Mouse (Mus musculus): Measurements from ENCODE around the gene Ciapin1.

Gene Ciapin1

DNA sequence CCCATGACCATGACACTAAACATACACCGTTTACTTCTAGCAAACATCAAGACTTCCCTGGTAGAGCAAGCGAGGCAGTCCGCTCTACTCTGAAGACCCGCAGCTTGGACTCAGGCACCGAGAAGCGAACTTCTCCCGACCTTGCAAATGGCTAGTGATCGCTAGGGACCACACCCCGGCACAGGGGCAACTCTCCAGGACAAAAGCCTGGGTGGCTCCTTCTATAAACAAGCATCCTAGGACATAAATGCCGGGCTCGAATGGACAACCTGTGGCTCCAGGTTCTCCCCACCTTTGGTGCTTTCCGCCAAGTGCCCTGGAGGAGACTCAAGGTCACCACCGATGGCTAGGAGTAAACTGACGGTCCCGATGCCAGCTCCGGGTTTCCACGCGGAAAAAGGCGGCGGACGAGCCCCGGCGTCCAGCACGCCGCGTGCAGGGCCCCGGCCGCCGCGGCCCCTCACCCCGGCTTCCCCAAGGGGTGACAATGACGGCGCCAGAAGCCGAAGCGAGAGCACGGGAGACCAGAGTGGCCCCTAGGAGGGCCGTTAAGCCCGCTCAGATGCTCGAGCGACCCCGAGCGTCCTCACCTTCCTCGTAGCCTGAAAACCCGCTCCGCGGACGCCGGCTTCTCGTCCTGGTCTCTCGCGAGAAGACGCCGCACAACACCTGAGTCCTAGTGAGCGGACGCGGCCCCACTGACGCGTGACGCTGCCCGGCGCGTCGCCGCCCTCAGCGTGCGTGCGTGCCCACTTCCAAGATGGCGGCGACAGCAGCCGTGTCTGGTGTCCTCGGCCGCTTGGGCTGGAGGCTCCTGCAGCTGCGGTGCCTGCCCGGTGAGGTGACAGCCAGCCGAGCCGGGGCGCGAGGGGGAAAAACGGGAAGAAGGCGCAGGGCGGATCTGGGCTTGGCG, at the start of gene Ciapin1, which contains the start of gene Coq9:
Gene Ciapin1 (minus strand): TSS at position 697 of the 913 bp plus-strand sequence.
Gene Coq9 (plus strand): TSS at position 660 of the 913 bp plus-strand sequence.
- DNase-seq (ENCODE audit: low read depth) = peak; percentile 96

DNA sequence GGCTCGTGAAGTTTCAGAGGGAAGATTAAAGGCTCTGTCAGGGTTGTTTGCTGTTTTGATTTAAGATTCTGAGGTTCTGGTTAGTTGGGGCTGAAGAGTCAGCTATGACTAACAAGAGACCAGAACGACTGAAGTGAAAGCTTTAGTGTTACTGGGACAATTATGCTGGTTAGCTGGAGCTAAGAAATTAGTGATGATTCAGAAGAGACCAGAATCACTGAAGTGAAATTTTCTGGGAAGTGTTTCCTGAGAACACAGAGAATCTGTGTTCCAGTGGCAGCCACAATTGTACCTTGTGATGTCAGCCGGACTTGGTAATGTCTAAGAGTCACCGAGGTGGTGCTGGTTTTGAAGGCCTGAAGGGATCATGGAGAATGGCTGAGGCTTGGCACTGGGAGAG, 42.6 kb upstream of the Ciapin1 start:
- DNase-seq (ENCODE audit: low read depth) = no peak

DNA sequence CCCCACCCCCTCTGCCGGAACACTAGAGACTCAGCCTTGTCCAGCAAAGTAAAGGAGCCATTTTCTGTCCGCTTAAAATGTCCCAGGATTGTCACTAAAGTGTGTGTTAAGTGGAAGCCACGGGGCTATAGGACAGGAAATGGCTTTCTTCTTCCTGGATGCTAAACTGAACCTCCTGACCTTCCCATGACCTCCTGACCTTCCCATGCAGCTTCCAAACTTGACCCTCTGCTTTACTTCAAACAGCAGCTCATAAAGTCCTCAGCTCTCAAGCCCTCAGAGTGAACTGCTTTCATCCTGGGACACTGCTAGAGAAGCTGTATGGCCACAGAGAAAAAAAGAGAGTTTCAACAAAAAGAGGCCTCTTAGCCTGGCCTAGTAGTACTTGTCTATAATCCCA, 38.7 kb upstream of the Ciapin1 start:
- no peak for DNase-seq (ENCODE audit: low read depth)

DNA sequence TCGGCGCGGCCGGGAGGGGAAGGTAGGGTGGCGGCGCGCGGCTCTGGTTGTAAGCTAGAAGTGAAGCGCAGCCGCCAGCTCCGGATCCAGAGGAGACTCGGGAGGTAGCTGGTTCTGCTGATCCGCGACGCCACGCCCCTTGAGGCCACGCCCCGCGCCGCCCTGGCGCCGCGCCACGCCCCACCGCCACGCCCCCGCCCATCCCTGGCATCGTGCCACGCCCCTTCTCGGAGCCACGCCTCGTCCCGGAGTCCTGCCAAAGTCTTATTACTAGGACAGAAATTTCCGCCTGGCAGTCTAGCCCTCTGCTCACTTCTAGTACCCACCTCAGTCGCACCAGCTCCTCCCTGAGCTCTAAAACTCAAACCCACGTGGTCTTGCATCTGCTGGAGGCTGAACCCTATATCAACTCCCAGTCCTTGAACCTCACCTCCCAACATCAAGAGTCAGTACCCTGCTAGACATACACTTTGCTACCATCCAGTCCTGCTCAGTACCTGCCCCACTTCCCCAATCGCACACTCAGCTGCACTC, 38.1 kb upstream of the Ciapin1 start, which contains the start of gene Dok4:
Gene Dok4 (minus strand): TSS at position 134 of the 534 bp plus-strand sequence.
- DNase-seq (ENCODE audit: low read depth) = peak; percentile 61

DNA sequence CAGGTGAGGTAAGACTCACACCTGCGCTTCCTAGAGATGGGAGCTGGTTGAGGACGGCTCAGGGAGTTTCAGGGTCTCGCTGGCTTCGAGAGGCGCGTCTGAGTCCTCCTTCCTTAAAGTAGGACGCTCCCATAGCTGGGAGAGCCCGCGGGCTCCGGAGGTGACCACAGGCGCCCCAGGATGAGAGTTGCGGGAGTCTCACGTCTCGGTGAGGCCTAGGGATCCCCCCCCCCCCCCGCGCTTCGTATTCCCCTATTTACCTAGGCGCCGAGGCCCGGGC, 37.7 kb upstream of the Ciapin1 start:
- DNase-seq (ENCODE audit: low read depth) = no peak

DNA sequence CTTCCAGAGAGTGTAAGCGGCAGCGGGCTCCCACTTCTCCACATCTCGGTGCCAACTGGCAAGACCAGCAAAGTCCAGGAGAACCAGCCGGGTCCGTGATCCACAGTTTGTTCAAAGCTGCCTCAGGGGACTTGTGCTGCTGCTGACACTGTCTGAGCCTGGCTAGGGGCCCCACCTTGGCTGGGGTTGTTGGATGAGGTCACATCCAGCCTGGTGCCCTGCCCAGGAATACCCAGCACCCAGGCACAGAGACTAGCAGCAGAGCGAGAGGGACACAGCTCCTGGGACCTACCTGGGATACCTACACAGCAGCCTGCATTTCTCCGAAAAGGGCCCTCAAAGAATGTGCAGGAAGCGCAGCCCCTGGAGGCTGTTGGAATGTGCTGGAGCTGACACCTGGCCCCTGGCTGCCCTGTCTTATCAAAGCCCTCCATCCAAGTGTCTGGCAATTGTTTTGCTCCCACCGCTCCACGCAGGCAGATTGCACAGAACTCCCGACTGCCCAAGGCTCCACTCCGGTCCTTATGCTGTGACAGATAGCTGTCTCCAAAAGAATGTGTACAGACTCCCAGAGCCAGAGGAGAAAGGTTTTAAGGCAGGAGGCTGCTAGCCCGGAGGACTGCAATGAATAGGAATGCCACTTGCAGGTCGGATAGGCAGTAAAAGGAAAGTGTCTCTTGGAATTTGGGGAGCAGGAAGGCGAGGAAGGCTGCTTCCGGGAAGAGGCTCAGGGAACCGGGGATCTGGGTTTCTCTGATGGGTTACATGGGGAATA, 37.1 kb upstream of the Ciapin1 start:
- no peak for DNase-seq (ENCODE audit: low read depth)

DNA sequence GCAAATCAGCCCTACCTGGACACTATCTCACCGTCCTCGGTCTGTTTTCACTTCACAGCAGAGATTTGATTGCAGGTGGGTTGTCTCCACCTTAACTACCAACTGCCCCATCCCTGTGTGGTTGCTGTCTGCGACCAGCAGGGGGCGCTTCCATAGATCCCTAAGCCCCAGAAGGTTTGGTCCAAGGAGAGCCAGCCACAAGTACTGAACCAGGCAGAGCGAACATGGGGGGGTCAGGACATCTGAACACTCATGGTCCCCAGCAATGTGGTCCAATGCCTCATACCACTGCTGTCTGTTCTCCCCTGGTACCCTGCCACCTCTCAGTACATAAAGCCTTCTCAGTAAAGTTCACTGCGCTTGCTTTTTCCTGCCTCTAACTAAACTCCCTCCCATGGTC, 36.2 kb upstream of the Ciapin1 start:
- DNase-seq (ENCODE audit: low read depth) = peak; percentile 74

DNA sequence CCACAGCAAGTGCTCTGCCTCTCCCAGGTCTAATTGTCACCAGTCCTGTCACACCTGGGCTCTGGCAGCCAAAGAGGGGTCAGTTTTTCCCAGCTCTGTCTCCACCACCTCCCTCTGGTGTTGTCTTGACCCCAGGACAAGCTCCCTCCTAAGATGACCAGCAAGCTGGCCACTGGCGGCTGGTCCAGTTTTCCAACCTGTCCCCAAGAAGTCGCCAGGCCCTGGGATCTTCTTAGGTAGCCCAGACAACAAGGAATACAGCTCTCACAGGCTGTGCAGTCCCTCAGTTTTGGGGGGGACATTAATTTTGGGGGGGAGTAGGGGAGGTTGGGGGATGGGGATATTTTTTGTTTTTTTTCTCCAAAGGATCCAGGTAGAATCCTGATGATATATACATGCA, 34.4 kb upstream of the Ciapin1 start:
- DNase-seq (ENCODE audit: low read depth) = no peak

DNA sequence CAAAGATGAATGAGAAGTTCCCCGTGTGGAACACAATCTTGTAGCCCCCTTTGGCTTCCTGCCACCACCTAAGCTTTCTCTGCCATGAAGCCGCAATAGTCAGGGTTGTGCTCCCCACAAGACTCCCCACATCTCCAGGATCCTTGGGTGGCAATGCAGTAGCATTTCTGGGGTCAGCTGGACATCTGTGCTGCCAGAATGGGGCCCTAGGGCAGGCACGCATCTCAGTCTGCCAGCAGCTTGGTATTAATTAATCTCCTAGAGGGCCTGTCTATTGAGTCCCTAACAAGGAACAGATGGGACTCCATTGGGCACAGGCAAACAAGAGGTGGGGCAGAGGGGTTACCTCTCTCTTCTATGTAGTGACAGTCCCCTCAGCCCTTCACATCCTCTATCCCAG, 34.0 kb upstream of the Ciapin1 start:
- DNase-seq (ENCODE audit: low read depth) = no peak

DNA sequence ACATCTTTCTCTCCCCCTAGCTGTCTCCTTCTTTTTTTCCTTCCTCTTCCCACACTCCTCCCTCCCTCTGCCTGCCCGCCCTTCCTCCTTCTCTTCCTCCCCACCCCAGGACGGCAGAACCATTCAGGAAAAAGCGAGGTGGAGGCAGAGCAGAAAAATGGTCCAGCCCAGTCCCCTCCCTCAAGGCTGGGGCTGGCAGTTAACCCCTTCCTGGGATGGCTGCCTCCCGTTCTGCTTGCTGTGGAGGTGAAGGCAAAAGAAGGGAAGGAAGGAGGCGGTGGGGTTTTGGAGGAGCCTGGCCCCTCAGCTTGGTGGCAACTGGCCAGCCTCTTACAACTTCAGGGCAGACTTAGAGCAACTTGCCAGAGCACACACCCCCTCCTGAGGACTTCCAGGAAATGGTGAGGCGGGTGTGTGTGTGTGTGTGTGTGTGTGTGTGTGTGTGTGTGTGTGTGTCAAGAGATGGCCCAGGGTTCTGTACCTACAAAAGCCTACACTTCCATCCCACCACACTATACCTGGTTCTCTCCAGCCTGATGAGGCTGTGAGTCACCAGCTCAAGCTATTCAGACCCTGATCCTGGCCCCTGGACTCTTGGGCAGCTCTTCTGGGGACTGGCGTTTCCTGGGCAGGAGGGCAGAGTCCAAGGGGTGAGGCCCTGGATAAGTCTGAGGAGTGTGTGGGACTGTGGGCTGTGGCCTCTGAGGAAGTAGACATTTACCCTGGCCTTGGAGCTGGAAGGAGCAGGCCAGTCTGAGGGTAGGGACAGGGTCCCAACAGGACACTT, 33.1 kb upstream of the Ciapin1 start:
- no peak for DNase-seq (ENCODE audit: low read depth)

DNA sequence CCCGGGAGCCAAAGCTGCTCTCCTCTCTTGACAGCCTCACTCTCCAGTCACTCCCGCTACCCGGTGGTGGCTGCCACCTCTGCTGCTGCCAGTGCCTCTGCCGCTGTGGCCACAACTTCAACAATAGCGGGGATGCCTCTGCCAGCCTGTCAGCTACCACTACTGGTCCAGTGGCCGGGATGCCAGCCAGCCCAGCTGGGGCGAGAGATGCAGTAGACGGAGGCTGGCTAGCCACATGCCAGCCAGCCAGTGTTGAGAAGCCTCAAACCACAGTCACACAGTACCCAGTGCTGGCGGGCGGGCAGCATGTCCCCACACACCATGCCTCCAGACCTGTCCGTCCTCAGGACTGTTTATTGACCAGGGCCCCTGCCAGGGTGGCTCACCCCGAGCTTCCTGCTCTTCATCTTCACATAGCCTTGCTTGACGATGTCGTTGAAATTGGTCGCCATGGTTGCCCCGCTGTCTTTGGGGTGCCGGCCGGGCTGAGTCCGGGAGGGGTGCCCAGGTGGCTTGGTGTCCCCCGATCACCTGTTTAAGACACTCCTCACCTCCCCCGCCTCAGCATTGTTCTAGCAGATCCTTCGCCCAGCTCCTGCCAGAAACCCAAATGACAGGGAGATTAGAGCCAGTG, 32.4 kb upstream of the Ciapin1 start:
- no peak for DNase-seq (ENCODE audit: low read depth)

DNA sequence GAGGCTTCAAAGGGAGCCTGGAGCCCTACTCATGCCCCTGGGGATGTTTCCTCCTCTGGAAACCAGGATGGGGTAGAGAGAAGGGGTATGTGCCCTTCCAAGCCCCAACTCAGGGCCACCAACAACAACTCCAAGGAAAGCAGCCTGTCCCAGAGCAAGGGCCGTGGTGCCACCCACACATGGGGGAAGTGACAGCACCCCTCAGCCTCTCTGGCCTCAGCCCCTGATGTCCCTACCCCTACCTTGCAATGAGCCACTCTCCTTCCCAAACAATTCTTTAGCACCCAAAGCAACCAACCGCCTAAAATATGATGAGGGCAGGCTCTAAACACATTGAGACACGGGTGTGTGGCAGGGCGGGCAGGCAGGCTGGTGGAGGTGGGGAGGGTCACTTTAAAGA, 31.8 kb upstream of the Ciapin1 start:
- no peak for DNase-seq (ENCODE audit: low read depth)

DNA sequence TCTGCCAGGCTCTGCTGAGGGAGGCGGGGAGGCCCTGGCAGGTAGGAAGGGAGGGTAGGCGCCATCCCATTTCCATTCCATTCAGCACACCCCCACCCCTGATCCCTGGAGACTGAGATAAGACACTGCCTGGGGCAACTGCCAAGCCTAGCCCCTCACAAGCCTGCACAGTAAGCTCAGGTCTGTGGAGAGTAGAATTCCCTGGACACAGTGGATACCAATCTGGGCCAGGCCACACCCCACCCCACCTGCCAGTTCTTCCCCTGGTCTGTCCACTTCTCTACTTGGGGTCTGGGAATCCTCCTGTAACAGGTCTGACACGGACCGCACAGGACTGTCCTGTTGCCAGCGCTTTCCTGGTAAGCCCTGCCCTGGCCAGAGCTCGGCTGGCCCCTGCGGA, 31.0 kb upstream of the Ciapin1 start:
- DNase-seq (ENCODE audit: low read depth) = no peak

DNA sequence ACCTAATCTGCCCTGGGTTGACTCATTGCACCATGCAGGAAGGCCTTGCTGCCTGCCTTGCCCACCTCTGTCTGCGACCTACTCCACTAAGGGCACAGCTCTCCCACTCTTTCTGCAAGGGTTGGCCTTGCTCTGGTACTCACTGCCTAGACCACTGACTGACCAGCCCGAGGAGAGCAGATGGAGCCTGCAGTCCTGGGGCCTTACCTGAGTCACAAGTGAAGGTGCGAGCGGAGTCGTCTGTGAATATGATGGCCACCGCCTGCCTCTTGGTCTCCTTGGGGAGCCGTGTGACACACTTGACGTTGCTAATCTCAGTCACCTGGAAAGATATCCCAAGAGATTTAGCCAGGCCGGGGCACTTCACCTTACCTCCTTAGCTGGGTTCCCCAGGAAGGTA, 28.8 kb upstream of the Ciapin1 start:
- no peak for DNase-seq (ENCODE audit: low read depth)

DNA sequence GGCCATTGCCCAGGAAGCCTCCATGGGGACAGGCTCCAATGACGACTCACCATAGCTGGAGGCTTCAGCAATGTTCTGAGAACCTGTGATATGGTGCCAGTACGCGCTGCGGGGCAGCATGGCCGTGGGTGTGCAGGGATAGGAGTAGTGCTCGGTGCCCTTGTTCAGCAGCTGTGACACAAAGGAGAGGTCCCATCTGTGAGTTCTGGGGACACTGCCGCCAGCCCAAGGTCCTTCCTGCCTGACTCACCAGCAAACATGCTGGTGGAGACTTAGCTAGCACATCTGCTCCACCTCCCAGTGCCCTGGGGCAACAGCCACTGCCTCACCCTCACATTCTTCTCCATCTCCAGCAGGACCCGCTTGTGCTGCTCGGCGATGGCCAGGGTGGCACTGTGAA, 27.1 kb upstream of the Ciapin1 start:
- DNase-seq (ENCODE audit: low read depth) = no peak

DNA sequence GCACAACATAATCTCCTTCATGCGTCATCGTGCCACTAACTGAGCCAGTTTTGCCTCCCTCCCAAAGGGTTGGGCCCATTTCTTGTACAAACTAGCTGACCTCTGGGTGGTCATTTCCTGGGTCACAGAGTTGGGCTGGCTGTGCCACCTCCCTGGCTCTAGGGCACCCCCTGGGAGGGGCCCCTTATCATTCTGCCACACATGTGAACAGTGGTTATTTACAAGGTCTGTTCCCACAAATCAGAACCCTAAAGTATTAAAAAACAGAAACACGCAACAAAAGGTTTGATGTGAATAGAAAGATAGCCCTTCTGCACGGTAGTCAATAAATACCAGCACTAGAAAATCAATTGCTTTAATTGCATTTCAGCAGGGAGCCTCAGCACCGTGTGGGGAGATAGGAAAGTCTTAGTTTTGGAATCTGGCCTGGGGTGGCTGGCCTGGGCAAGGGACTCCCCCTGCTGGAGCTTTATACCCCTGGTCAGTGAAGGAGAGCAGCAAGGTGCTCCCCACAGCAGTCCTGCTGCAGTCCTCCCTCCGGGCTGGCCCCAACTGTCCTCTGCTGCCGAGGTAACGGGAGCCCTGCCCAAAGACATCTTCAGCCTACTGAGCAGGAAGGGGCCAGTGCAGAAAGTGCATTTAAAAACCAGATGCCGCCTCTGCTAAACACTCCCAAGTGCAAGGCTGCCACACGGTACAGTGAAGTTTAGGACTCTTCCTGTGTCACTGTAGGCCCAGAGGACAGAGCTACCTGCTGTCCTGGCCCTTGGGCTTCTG, 25.9 kb upstream of the Ciapin1 start:
- DNase-seq (ENCODE audit: low read depth) = no peak

DNA sequence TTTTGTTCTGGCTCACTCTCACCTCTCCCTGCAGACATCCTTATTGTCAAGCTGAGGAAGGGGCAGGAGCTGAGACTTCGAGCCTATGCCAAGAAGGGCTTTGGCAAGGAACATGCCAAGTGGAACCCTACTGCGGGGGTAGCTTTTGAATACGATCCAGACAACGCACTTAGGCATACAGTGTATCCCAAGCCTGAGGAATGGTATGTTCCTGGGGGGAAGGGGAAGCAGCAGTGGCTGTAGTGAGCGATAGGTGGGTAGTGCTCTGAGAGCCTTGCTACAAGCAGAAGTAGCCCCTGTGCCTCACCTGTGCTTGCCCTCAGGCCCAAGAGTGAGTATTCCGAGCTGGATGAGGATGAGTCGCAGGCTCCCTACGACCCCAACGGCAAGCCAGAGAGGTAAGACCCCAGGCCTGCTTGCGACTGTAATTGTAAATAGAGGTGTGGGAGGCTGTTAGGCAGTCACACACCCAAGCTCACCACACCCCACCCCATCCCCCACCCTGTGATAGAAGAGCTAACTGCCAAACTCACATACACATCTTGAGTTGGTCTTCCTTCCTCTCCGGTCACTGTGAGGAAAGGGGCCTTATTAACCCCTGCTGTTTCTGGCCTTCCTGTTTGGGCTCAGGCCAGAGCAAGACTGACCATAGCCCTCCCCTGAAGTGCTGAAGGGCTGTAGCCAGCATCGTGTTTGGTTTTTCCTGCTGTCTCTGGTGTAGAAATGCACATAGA, 24.5 kb upstream of the Ciapin1 start:
- no peak for DNase-seq (ENCODE audit: low read depth)

DNA sequence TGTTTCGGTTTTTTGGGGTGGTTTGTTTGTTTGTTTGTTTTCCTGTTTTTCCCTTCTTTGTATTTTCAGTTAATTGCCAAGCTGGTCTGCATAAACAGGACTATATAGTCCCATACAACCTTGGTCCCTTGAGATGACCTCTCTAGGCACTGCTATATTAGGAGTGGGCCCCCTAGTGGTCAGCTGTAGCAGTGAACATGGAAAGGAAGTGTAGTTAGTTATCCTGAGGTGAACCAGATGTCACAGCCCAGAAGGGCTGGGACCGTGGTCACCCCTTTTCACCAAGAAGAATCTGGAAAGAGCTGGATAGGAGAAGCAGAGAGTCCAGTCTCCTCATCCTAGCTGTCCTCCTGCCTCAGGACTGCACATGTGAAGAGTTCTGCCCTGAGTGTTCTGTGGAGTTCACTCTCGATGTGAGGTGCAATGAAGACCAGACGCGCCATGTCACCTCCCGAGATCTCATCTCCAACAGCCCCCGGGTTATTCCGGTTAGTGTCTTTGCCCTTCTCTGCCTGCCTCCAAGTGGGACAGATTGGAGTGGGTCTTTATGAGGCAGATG, 23.3 kb upstream of the Ciapin1 start:
- peak; percentile 66 for DNase-seq (ENCODE audit: low read depth)

DNA sequence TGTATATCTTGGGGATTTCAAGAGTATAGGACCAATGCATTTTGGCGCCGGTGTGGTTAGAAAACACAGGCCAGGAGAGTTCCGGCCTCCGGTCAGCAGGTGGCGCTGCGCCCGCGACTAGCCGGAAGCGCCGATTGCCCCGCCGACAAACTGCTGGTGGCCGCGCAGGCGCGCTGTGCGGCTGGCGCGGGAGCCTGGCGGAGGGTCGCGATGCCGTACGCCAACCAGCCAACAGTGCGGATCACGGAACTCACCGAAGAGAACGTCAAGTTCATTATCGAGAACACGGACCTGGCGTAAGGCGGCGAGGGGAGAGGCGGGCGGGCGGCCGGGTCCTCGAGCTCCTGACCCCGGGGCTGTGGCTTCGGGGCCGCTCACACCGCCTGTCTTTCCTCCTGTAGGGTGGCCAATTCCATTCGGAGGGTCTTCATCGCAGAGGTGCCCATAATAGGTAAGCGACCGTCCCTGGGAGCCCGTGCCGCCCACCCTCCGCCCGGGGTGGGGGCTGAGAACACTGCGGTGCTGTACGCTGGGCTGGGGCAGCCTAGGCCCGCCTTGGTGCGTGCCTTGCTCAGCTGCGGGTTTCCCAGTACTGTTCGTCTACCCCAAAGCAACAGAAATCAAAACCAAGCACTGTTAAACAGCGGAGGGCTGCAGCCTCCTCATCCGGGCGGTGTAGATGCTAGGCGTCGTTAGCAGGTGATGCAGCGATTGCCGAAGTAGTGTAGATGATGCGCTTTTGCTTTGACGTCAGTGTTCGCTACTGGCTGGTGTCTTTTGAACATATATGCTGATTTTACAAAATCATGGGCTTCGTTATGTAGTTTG, 19.4 kb upstream of the Ciapin1 start, which contains the start of gene Polr2c:
Gene Polr2c (plus strand): TSS at position 105 of the 828 bp plus-strand sequence.
- DNase-seq (ENCODE audit: low read depth) = peak; percentile 79
